Mouse (Mus musculus) liver, postnatal 0 days (tissue): ENCODE data around the gene Ccdc33. TPM values are rescaled to one million over a fixed set of nuclear protein-coding genes. Genes with fewer than 3 reads are reported as not detected.

Experiments used
- ATAC-seq: fragments of 200-750 bp; cut with Nextera tagmentation; 2 replicates; pipeline ENCODE4 v1.8.0; 2017; ENCODE audit warnings: mild to moderate bottlenecking, moderate library complexity
- DNase-seq: peaks from one replicate; pipeline ENCODE4 v3.0.0-alpha.2; 2016
- H3K27ac ChIP-seq: fragments of 300-500 bp; sonication (generic); 2 replicates; pipeline ENCODE4 v1.5.1; 2014; ENCODE audit warnings: antibody characterized with exemption, moderate library complexity, mild to moderate bottlenecking, low read depth
- H3K27me3 ChIP-seq: fragments of 300-500 bp; sonication (generic); 2 replicates; pipeline ENCODE4 v1.6.1; 2014; ENCODE audit warnings: low read length, control low read depth, mixed read lengths; ENCODE audit not compliant: insufficient read depth
- H3K36me3 ChIP-seq: fragments of 300-500 bp; sonication (generic); replicated peaks from 2 replicates; pipeline ENCODE4 v1.6.1; 2014; ENCODE audit warnings: mild to moderate bottlenecking, control low read depth, low read length, moderate library complexity, mixed read lengths; ENCODE audit not compliant: insufficient read depth
- H3K4me1 ChIP-seq: fragments of 300-500 bp; sonication (generic); 2 replicates; pipeline ENCODE4 v1.6.1; 2014; ENCODE audit warnings: antibody characterized with exemption, mild to moderate bottlenecking, control low read depth; ENCODE audit not compliant: insufficient read depth
- H3K4me2 ChIP-seq: fragments of 300-500 bp; sonication (generic); 2 replicates; pipeline ENCODE4 v1.6.1; 2014; ENCODE audit warnings: low read depth, mild to moderate bottlenecking, low read length, moderate library complexity, mixed read lengths
- H3K4me3 ChIP-seq: fragments of 300-500 bp; sonication (generic); 2 replicates; pipeline ENCODE4 v1.5.1; 2014; ENCODE audit warnings: low read depth, low read length
- H3K9ac ChIP-seq: fragments of 300-500 bp; sonication (generic); replicated peaks from 2 replicates; pipeline ENCODE4 v1.6.1; 2014; ENCODE audit warnings: mild to moderate bottlenecking, moderate library complexity
- H3K9me3 ChIP-seq: fragments of 300-500 bp; sonication (generic); 2 replicates; pipeline ENCODE4 v1.6.1; 2016; ENCODE audit warnings: mild to moderate bottlenecking, control low read depth, low read length, mixed read lengths
- CTCF ChIP-seq: sonication (generic); IDR thresholded peaks from 2 replicates; pipeline ENCODE4 v1.5.1; 2016; ENCODE audit warnings: antibody characterized with exemption, low read depth
- EP300 ChIP-seq: IDR thresholded peaks from 2 replicates; pipeline ENCODE4 v1.6.1; 2016; ENCODE audit warnings: antibody characterized with exemption, low read depth, mild to moderate bottlenecking
- WGBS: fragments of 180-500 bp; shearing (Covaris S2); extraction: QIAGEN DNeasy Blood & Tissue Kit; methylation state at CpG from one replicate; pipeline ENCODE4 v1.1.7; 2014; ENCODE audit not compliant: insufficient replicate concordance; 5-methylcytosine and 5-hydroxymethylcytosine counted together
- polyA plus RNA-seq: library from polyadenylated mRNA; unstranded; fragments of >200 nt; fragmentation: Nextera tagmentation; extraction: Ambion mirVana; gene quantifications from 2 replicates; pipeline ENCODE4 v1.2.1, GENCODE M21; 2015

The Ccdc33 gene
- polyA plus RNA-seq, 1 experiment from 2014 or later = not detected

DNA sequence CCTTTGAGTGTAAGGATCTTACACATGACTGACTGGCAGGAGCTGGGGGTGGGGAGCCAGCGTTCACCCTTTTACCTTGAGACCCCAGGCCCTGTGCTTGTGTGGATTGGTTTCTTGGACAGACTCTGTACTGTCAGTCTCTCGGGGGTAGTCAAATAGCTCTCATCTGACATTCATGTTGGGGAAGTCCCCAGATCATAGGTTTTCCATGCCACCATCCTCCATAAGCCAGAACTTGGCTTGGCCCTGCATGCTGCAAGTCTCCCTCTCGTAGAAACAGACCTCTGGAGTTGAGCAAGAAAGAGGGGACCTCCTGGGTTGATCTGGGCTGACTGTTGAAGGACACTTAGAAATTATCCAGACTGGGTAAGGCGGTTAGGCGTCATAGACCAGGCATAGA, 100.2 kb downstream of the Ccdc33 start:
- no peaks in the 10 kb centered on the region for H3K4me1 ChIP-seq
- H3K4me3 ChIP-seq = no peak overlapping the region
- H3K9me3 ChIP-seq = no peaks in the 10 kb centered on the region
- TF ChIP-seq EP300 = no peak
- no peak for TF ChIP-seq CTCF
- no peak for DNase-seq
- H3K36me3 ChIP-seq = no peaks in the 10 kb centered on the region
- H3K27ac ChIP-seq = no peak overlapping the region
- ATAC-seq = no peak
- 68% methylated on average over 5 of the region's 5 CpGs for WGBS
- H3K9ac ChIP-seq = no peak overlapping the region
- H3K27me3 ChIP-seq = no peaks in the 10 kb centered on the region
- no peak overlapping the region for H3K4me2 ChIP-seq

DNA sequence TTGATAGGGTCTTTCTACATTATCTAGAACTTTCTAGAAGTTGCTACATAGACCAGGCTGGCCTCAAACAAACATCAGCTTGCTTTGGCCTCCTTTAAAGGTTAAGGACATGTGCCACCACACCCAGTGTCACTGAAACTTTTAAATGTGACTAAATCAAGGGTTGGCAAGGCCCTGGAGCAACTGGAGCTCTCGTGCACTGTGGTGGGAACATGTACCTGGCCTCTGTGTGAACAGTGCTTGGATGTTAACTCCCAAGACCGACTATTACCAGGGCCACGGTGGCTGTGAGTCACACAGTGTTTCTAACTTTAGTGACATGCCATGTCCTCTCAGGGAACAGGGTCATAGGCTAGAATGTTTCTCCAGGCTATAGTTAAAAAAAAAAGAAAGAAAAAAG, 101.7 kb downstream of the Ccdc33 start:
- Histone ChIP-seq H3K9ac (no peak overlapping the region), H3K4me1 (no peaks in the 10 kb centered on the region), H3K27me3 (no peaks in the 10 kb centered on the region), H3K27ac (no peak overlapping the region), H3K36me3 (no peaks in the 10 kb centered on the region), H3K9me3 (no peaks in the 10 kb centered on the region), H3K4me2 (no peak overlapping the region), H3K4me3 (no peak overlapping the region)
- ATAC-seq (no peak), DNase-seq (no peak)
- no peak for TF ChIP-seq EP300
- no peak for TF ChIP-seq CTCF
- WGBS = 66% methylated on average over 3 of the region's 3 CpGs

DNA sequence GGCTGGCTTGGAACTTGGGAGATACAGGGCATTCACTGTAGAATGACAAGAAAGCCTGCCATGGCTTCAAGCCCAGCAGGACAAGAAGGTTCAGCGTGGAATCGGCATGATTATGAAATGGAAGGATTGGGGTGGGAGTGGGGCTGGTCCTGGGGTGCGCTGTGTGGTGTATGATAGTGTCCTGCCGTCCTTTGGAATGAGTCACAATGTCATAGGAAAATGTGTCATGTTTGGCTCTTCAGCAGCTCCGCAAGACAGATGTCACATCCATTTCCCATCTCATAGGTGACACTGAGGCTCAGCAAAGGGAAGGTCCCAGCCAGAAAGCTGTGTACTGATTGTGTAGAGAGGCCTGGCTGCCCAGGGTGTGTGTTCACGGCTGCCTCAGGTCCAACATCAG, 102.8 kb downstream of the Ccdc33 start:
- Histone ChIP-seq H3K36me3 (no peaks in the 10 kb centered on the region), H3K9ac (no peak overlapping the region), H3K4me2 (no peak overlapping the region), H3K4me3 (no peak overlapping the region), H3K4me1 (no peaks in the 10 kb centered on the region), H3K27ac (no peak overlapping the region), H3K27me3 (no peaks in the 10 kb centered on the region), H3K9me3 (no peaks in the 10 kb centered on the region)
- TF ChIP-seq EP300 = no peak
- TF ChIP-seq CTCF = no peak
- DNase-seq = no peak
- ATAC-seq = no peak
- WGBS = 77% methylated on average over 6 of the region's 6 CpGs

DNA sequence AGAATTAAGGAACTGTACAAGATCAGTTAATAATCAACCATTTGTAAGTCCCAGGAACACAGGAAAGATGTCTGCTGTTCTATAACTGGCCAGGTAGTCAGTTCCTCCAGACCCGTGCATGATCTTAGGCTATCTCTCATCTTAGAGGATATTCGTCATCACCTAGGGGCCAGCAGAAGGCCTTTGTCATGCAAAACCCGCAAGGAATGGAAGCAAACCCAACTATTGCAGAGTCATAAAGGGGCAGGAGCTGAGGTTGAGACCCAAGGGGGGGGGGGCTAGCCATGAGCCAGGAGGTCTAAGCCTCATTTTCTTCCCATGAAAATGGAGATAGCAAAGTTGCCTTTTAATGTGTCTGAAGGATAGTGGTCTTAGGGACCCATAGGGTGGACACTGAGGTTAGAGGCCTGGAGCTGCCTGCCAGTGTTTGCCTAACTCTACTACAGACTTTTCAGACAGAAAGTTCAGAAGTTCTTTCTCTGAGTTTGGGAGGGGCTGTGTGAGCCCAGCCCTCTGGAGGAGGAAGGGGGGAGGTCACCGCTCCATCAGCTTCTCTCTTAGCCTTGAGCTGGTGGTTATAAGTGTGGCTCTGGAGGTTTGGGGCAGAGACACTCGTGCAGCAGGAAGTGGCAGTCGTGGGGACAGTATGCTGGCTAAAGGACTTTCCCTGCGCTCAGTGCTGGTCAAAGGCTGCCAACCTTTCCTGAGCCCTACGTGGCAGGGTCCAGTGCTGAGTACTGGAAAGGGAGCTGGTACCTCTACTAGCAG, 104.0 kb downstream of the Ccdc33 start:
- Histone ChIP-seq H3K4me2 (no peak overlapping the region), H3K9me3 (no peaks in the 10 kb centered on the region), H3K27me3 (no peaks in the 10 kb centered on the region), H3K27ac (no peak overlapping the region), H3K36me3 (no peaks in the 10 kb centered on the region), H3K4me1 (no peaks in the 10 kb centered on the region), H3K4me3 (no peak overlapping the region), H3K9ac (no peak overlapping the region)
- DNase-seq (no peak), ATAC-seq (no peak)
- WGBS = 38% methylated on average over 8 of the region's 8 CpGs
- TF ChIP-seq EP300 (no peak), CTCF (no peak)

DNA sequence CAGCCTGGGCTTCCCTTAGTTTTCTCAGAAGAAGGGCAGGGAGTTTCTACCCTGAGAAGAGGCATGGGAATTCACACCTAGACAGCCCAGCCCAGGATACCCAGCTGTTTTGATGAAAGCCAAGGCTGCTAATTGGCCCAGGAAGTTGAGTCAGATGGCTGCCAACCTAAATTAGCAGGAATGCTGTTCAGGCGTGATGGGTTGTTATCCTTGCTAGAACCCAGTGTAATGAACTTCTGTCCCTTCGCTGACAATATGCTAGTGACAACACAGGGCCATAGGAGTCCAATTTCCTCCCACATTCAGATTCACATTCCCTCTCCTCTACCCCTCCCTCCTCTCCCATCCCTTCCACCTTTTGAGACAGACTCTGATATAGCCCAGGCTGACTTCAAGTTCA, 105.7 kb downstream of the Ccdc33 start:
- Histone ChIP-seq H3K27ac (no peak overlapping the region), H3K9ac (no peak overlapping the region), H3K36me3 (no peaks in the 10 kb centered on the region), H3K4me1 (no peaks in the 10 kb centered on the region), H3K4me2 (no peak overlapping the region), H3K4me3 (no peak overlapping the region), H3K9me3 (no peaks in the 10 kb centered on the region), H3K27me3 (no peaks in the 10 kb centered on the region)
- WGBS = 60% methylated on average over 2 of the region's 2 CpGs
- no peak for ATAC-seq
- no peak for DNase-seq
- TF ChIP-seq EP300 (no peak), CTCF (no peak)

DNA sequence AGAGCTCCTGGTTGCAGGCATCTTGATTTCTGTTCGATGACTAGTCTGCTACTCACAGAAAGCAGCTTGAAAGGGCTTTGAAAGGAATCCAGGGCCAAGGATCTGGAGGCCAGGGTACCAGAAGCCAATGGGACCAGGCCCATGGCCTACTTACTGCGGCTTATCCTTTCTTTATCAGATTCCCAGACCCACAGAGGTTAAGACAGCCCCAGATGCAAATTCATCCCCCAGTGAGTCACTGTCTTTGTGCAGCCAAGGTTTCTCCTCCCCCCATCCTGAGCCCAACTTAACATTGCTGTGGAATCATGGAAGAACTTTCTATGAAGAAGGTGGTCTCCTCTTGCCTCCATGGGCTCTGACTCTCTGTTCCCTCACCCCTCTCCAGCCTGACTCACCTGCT, 106.1 kb downstream of the Ccdc33 start:
- no peaks in the 10 kb centered on the region for H3K36me3 ChIP-seq
- no peak for ATAC-seq
- no peak overlapping the region for H3K4me3 ChIP-seq
- DNase-seq = no peak
- H3K9ac ChIP-seq = no peak overlapping the region
- H3K4me1 ChIP-seq = no peaks in the 10 kb centered on the region
- no peaks in the 10 kb centered on the region for H3K27me3 ChIP-seq
- H3K4me2 ChIP-seq = no peak overlapping the region
- no peak overlapping the region for H3K27ac ChIP-seq
- WGBS = 65% methylated on average over 2 of the region's 2 CpGs
- no peak for TF ChIP-seq CTCF
- TF ChIP-seq EP300 = no peak
- H3K9me3 ChIP-seq = no peaks in the 10 kb centered on the region

DNA sequence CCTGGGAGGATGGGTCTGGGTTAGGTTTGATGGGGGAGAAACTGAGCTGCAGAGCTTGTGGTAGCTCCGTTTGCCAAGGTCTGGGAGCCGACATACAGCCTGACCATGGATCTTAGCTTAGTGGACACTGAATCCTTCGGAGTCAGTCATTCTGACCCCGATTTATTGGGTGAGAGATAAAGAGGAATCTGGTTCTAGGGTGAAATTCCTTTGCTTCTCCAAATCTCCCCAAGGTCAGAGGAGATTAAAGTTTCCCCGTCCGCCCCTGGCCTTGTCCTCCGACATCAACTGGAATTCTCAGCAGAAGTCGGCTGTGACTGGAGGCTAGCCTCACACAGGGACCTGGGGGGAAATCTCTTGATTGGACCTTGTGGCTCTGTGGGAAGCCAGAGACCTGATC, 107.1 kb downstream of the Ccdc33 start:
- Histone ChIP-seq H3K36me3 (no peaks in the 10 kb centered on the region), H3K27ac (no peak overlapping the region), H3K9ac (no peak overlapping the region), H3K9me3 (no peaks in the 10 kb centered on the region), H3K4me3 (no peak overlapping the region), H3K4me2 (no peak overlapping the region), H3K4me1 (no peaks in the 10 kb centered on the region), H3K27me3 (no peaks in the 10 kb centered on the region)
- TF ChIP-seq EP300 = no peak
- TF ChIP-seq CTCF = no peak
- ATAC-seq = no peak
- WGBS = 78% methylated on average over 8 of the region's 8 CpGs
- no peak for DNase-seq
